Mouse (Mus musculus) thymus, postnatal 10 days (tissue): ENCODE measurements around the gene 1110065P20Rik.

Experiments used
- DNase-seq, 2 experiments: peaks; one replicate each; pipeline ENCODE4 v3.0.0; 2021; ENCODE audit warnings: low spot score in 2 of 2

1110065P20Rik gene

DNA sequence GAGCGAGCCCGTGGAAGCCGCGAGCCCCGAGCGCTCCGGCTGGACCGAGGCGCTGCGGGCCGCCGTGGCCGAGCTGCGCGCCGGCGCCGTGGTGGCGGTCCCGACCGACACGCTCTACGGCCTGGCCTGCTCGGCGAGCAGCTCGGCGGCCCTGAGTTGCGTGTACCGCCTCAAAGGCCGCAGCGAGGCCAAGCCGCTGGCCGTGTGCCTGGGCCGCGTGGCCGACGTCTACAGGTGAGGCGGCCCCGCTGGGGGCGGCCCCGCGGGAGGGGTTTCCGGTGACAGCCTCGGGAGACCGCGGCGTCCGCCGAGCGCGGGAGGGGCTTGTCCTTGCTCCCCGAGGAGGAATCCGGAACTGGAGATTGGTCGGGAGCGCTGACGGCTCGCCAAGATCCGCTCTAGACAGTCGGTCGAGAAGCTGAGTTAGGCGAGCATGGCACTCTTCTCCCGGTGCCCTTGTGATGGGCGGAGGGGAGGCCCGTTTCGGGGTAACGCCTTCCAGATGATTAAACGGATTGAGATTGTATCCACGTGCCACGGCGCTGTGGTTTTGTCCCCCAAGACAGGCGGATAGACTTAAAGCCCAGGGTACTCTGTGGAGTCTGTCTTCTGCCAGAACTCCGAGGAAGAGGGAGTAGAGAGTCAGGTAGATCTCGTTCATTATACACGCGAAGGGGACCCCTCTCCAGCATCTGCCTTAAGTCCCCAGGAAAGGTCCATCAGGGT, at the start of gene 1110065P20Rik:
1110065P20Rik (minus strand) TSS at position 264 of the 726 bp plus-strand sequence.
- peak; percentile 68 to 70 for DNase-seq

DNA sequence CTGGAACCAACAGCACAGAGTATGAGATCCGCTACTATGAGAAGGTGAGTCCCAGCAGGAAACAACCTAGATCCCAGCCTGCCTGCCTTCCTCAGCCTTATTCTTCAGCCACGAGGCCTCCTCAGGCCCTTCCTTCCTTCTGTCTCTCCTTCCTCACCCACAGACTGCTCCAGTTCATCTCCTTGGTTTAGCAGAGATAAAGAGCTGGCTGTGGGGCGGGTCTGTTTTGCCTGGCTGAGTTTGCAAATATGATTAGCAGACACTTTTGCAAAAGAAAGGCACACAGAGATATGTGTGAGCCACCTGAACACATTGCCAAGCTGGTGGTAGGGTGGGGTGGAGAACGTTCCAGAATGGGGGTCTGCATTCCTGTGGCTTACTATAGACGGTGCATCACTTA, 48.9 kb upstream of the 1110065P20Rik start:
- DNase-seq, result no peak

DNA sequence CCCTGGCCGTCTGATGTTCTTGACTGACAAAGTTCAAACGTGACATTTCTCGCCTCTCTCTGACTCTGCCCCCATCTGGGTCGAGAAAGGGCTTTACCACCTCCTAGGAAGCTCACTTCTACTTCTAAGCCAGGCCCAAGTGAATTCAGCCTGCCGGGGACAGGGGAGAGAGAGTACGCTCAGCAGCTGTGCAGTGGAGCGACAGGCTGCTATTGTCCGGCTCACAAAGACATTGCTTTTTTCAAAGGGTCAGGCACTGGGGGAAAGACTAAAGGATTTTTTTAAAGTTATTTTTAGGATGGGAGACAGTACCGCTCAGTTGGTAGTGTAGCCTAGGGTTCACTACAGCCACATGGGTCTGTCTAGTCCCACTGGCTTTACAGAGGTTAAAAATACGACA, 47.4 kb upstream of the 1110065P20Rik start:
- no peak for DNase-seq

DNA sequence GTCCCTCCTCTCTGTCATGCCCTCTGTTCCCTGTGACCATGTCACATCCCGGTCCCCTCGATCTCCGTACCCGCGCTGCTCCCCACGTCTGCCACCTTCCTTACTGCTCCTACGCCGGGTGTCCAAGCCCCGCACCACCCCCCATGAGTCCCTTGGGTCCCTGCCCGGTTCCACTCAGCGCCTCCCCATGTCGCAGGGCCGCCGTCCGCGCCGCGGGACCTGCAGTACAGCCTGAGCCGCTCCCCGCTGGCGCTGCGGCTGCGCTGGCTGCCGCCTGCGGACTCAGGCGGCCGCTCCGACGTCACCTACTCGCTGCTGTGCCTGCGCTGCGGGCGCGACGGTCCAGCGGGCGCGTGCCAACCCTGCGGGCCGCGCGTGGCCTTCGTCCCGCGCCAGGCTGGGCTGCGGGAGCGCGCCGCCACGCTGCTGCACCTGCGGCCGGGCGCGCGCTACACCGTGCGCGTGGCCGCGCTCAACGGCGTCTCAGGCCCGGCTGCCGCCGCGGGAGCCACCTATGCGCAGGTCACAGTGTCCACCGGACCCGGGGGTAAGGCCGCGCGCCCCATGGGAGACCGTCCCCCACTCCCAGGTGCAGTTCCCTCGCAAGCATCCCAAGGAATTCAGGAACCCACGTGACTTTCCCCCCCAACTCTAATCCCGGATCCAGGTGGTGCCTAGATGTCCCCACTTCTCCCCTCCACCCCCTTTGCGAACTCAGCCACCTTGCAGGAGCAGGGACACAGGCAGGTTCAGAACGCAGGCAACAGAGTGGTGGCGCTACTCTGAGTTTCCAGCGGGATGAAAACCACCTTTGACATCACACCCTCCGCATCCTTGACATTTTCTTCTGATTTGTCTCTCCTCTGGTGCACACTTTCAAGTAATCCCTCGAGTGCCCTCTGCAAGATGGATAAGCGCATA, 43.8 kb upstream of the 1110065P20Rik start:
- no peak for DNase-seq

DNA sequence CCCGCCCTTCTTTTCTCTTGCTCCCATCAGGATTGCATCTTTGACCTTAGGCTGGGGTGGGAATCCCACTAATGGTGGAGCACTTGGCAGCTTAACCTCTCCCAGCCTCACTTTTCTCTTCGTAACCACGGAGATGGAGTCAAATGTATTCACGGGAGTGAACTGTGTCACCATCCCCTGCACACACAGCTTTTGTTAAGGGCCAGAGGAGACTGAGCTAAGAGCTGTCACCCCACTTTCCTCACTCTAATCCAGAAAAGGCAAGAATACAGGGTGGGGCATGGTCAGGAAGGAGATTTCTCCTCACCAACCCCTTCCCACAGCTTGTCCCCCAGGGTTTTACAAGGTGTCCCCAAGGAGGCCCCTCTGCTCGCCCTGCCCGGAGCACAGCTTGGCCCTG, 42.8 kb upstream of the 1110065P20Rik start:
- DNase-seq, result no peak

DNA sequence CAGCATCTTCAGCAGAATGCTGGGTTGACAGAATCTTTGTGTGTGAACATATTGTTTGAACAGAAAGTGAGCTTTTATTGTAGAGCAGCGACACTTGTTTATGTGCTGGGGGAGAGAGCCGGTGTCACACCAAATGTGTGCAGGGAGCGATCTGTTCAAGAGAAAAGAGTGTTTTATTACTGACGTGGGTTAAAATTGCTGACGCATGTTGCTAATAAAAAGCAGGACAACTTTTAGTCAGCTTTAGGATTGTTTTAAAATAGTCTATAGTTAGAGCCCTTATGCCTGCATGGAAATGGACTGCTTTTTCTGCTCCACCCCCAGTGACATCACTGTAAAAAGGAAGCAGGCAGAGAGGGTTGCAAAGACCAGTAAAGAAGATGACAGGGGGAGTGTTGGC, 39.8 kb upstream of the 1110065P20Rik start:
- no peak for DNase-seq

DNA sequence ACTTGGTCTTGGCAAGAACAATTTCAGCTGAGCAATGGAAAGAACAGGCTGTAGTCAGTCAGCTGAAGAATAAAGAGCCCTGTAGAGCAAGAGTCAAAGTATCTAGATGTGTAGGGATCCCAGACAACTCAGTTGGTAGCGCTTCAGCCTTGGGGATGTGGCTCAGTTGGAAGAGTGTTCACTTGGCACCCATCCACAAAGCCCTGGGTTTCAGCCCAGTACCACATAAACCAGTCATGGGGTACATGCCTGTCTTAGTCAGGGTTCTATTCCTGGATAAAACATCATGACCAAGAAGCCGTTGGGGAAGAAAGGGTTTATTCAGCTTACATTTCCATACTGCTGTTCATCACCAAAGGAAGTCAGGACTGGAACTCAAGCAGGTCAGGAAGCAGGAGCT, 38.9 kb upstream of the 1110065P20Rik start:
- DNase-seq, result no peak

DNA sequence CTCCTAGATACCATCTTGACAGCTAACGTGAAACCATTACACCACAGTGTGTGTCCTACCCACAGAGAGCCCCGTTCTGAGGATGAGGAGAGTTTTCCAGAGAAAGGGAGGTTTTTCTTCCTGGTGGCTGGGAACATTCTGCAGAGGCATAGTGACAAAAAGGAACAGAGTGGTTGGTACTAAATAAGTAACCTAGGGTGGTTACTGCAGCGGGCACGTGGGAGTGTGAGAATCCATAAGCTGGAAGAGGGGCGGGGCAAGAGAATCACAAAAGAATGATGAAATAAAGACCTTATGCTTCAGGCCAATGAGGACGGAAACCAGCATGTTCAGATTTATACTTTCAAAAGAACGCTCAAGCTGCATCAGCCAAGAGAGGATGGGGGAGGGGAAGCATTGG, 37.7 kb upstream of the 1110065P20Rik start:
- DNase-seq, result no peak

DNA sequence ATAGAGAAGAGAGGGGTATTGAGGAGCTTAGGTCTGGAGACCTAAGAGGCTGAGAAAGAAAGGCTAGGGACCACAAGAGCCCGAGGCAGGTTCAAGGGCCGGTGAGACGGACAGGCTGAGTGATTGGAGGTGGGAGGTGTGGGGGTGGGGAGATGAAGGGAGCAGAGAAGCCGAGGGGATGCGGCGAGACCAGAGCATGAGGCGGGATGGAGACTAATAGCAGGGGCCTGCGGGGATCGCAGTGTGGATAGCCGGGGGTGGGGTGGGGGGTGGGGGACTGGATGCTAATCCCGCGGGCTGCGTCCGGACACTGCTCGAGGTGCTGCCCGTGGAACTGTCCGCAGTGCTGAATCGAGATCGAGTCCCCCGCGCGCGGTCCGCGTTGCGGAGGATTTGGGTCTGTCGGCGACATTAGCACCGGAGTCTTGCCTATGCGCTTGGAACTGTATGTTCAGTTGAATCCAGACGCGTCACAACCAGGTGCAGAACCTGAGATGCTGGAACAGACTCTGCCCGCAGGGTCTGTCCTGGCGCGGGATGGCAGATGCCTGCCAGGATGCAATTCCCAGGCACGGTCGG, 31.2 kb upstream of the 1110065P20Rik start:
- DNase-seq, result no peak

DNA sequence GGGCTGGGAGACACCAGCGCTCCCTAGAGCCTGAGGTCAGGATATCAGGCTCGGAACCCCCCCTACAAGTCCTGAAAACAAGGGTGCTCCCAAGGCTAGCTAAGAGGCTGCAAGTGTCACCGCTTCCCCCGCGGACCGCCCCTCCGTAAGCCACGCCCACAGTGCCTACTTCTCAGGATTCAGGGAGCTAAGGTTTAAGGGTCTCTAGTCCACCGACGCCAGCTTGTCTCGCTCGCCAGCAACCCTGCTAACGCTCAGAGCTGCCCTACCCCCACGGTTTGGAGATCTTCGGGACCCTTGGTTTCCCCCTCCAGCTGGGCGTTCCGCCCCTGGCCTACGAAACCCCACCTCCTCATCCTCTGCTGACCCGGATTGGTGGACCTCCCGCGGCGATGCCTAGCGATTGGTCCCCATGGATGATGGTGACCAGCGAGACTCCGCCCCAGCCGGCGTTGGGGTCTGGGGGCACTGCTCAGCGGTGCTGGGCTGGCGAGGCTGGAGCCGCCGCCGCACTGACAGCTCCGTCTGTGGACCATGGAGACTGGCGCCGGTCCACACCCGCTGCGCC, 30.4 kb upstream of the 1110065P20Rik start:
- DNase-seq, result no peak

DNA sequence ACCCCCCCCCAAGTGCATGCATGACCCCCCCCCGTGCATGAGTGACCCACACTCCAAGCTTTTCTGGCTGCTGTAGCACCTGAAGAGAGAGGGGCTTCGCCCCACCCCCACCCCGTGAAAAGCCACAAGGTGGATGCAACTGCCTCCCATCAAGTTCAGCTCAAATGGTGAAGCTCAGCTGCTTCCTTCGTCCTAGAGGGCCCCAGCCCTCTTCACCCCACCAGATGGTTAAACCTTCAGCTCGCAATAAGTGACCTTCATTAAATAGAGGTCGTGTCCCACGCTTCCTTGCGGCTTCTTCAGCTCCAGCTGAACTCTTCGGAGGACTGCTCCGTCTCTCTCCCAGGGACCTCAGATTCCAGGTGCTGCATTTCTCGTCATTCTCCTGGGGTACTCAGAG, 29.6 kb upstream of the 1110065P20Rik start, which contains the start of gene Epha10:
Epha10 (plus strand) TSS at position 301 of the 400 bp plus-strand sequence.
- no peak for DNase-seq

DNA sequence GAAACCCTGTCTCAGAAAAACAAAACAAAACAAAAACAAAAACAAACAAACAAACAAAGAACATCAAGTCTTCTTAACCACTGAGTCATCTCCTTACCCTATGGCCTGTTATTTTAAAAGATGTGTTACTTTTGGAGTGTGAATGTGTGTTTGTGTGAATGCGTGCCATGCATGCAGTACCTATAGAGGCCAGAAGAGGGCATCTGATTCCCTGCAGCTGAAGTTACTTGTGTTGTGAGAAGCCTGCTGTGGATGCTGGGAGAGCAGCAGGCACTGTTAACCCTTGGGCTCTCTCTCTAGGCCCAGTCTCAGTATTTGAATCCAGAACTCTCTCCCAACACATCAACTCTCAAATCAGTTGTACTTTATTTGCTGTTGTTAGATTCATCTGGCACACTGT, 21.7 kb upstream of the 1110065P20Rik start:
- DNase-seq, result no peak

DNA sequence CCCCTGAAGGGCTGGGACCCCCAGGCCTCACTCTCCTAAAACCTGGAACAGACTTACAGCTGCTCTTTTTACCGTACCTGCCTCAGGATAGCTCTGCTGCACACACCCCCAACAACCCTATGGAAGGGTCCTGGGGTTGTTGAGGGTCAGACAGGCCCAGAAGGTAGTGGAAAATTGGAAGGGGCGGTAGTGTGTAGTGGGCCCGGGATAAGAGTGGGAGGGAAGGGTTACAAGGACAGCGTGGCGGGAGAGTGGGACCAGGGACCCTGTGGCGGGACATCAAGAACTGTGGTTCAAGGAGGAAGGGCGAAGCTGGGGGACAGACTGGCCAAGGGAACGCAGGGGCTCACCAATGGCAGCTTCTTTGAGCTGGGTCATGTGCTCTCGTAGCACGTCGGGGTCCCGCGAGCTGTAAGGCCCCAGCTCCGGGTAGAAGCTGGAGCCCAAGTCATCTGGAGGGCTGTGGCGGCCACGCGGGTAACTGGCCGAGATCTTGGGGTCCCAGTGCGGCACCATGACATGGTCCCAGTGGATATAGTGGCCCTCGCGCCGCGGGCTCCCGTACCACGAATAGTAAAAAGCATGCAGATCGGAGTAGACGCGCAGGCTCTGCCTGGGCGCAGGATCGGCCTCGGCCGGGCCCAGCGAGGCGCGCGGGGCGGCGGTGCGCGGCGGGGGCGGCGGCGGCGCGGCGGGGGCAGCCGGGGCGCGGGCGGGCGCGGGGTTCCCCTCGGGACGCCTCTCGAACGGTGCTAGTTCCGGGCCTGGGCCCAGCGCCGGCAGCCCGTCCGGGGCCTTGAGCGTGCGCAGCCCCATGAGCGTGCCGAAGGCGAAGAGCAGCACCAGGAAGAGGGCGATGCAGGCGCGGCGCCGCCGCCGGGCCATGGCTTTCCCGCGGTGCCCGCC, 10.5 kb upstream of the 1110065P20Rik start, which contains the start of gene Maneal:
Maneal (minus strand) TSS at position 889 of the 906 bp plus-strand sequence.
- DNase-seq, result no peak

DNA sequence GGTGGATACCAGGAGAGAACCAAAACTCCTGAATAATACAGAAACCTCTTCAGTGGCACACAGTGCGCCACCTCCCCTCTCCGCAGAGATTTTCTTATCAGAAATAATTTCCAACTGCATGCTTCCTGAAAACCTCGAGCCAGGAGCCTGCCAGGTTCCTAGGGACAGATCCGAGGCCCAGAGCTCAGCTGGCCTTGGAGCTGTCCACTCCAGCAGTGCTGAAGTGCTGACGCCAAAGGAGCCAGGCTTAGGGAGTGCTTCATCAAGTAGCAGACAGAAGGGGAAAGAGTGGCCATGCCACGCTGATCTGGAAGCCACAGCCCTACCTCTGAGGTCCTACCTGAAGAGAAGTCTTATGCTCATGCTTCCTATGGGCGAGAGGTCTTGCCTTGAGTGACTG, 9.4 kb upstream of the 1110065P20Rik start:
- DNase-seq, result peak in 1 of 2 experiments; percentile 52

DNA sequence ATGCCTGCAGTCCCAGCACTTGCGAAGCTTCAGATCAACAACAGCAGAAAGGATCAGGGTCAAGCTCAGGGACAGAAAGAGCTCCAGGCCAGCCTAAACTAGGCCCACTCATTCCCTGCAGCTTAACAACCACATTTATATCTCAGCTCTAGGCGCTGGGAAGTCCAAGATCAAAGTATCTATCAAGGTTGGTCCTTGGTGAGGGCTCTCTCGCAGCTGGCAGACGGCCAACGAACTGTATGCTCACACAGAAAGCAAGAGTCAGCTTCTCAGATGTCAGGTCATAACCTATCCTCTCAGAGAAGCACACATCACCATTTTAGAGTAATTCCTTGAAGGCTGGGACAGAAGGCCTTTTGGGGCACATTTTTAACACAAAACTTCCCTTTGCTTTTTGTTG, 7.4 kb upstream of the 1110065P20Rik start:
- DNase-seq, result no peak

DNA sequence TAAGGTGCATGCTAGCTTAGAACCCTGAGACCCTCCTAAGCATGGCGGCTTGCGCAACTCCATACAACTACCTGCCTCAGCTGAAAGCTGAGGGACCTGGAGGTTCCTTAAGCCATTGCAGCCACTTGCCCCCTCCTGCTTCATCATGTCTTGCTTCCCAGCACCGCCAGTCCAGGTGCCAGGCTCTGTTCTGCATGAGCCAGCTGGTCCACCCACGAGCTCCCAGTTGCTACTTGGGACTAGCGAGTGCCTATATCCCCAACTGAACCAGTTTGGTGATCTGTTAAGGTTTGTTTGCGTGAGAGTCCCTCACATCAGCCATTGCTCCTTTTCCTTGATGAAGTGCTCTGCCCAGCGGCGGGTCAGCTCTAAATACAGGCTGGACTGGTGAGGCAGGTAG, 5.3 kb upstream of the 1110065P20Rik start:
- DNase-seq, result no peak

DNA sequence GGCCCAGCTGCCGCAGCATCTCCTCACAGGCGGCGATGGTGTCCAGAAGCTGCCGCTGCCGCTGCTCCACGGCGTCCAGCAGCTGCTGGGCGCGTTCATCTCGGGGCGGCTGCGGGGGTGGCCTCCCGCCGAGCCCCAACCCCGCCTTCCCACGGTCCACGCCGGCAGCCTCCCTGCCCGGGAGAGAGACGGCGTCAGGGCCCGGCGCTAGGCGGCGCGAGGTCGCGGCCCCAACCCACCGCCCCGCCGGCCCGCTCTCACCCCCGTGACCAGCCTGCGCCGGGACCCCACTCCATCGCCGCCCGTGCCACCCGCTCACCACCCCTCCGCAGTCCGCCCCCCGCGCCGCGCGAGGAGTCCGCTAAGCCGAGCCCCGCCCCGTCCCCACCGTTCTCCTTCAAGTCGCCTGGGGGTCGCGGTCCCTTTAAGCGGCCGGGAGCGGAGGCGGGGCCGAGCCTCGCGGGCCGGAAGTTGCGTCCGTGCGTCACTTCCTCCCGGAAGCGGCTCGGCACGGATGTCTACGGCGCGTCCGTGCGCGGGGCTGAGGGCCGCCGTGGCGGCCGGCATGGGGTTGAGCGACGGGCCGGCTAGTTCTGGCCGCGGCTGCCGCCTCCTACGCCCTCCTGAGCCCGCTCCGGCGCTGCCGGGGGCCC, 609 bp downstream of the 1110065P20Rik start, which contains the start of gene Yrdc:
Yrdc (plus strand) TSS at position 419 of the 653 bp plus-strand sequence.
- DNase-seq, result peak; percentile 90 to 92

DNA sequence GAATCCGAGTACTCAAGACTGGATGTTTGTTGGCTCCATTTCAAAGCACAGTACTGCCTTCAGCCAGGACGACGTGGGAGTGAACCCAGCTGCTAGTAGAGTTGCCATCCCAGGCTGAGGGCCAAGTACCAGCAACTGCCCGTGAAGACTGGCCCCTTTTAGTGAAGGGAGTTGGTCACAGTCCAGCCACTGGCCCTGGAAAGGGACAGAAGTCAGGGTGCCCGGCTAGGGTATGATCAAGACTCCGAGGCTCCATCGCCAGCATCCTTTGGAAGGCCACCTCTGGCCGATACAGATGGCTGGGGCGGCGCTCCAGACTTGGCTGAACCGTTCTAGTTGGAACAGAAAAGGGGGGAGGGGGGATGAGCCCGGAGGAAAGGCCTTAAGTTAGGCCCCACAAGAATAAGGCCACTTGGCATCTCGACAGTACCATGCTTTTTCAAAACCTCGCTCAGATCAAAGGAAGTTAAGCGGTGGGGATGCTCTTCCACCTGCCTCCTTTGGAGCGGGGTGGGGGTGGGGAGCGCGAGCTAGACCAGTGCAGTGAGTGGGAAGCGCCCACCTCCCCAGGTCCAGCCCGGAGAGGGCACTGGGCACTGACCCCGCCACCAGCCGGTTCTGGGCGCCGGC, 1.2 kb downstream of the 1110065P20Rik start:
- peak in 1 of 2 experiments; percentile 29 for DNase-seq

DNA sequence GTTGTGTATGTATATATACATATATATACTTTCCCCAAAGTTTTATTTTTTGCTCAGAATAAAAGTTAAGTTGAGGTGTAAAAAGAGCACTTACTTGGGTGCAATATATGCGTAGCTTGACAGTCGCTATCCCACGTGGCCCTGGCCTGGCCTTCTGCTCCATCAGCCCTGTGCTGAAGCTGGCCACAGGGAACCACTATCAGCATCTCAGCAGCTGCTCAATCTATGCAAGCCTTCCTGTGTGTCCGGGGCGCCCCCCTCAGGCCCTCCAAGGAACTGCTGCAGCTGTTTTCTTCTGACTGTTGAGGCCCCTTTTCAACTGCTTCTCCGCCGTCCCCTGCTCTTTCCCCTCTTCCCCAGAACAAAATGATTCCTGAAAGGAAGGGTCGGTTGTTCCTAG, 3.4 kb downstream of the 1110065P20Rik start:
- peak; percentile 60 to 78 for DNase-seq

DNA sequence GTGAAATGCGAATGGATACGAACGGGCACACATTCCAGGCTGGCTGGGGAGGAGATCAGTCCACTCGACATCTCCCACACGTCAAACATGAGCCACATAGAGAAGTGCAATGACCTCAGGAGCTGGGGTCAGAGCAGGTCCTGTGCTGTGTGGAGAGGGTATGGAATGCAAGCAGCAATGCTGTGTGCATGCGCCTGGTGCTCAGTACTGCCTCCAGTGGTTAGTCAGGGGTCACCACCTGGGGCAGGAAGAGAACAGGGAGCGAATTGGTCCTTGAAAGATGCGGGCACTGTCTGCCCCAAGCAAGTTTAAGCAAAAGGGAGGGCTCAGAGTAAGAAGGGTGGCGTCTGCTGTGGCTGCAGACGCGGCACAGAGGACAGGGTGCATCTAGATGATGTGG, 7.5 kb downstream of the 1110065P20Rik start:
- peak in 1 of 2 experiments; percentile 47 for DNase-seq
